17 mouse cellular contexts compared by ENCODE assay signal in the genomic region with DNA sequence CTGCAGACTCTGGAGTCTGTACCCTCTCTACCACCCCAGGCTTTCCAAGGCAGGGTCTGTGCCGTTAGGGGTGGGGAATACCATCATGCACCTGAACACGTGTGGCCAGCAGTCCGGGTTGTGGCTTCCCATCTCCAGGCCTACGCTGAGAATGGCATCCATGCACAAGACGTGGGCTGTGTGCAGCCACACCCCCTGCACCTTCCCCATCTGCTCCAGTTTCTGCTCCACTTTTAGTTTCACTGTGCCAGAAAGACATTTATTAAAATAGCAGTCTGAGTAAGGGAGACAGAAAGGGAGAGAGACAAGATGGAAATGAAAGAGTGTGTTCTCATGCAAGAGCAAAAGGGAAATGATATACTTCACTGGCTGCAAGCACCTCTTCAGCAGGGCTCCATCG.
DNase-seq lines count a peak whose midpoint lies in the region; ATAC-seq lines count a peak whose summit lies in the region.
"Had no signal": no experiment of that assay in that cellular context is flagged by ENCODE, and none has a peak within 500 bp of the region (broad histone marks: within the 10 kb centered on the region; RNA-seq: fewer than 3 reads in every experiment).

No protein-coding gene starts in this region.

- H3K4me2 ChIP-seq in forebrain, embryonic 15.5 days (replicated peaks), result no peak overlapping the region
- H3K4me2 ChIP-seq: heart, embryonic 15.5 days; hindbrain, embryonic 12.5 days; kidney, embryonic 15.5 days; liver, embryonic 13.5 days; neural tube, embryonic 13.5 days had no signal

- WGBS in forebrain, embryonic 15.5 days, result 87% methylated on average over 6 of the region's 6 CpGs

- DNase-seq in brain, adult 2 months (ENCODE audit: low read depth, low spot score), result peak; percentile 92
- DNase-seq in layer of hippocampus, postnatal 36 days, result peak; percentile 45 to 47
- DNase-seq in right cerebral cortex, adult 2 months (ENCODE audit: low spot score in 2 of 2), result peak; percentile 77 to 79
- DNase-seq in adrenal gland, postnatal 14 days, result no peak
- no peak for DNase-seq in lung, postnatal 36 days
- DNase-seq: adrenal gland, postnatal 10 days; cerebellum, postnatal 14 days; liver, embryonic 13.5 days had no signal

- H3K4me3 ChIP-seq in forebrain, embryonic 15.5 days, result no peak overlapping the region
- H3K4me3 ChIP-seq: heart, embryonic 15.5 days; hindbrain, embryonic 12.5 days; kidney, embryonic 15.5 days; limb, embryonic 10.5 days; liver, embryonic 13.5 days; megakaryocyte, embryonic 14.5 days; neural tube, embryonic 13.5 days had no signal

- no peaks in the 10 kb centered on the region for H3K4me1 ChIP-seq in forebrain, embryonic 15.5 days
- H3K4me1 ChIP-seq: heart, embryonic 15.5 days; hindbrain, embryonic 12.5 days; kidney, embryonic 15.5 days; limb, embryonic 10.5 days; liver, embryonic 13.5 days; neural tube, embryonic 13.5 days had no signal

- H3K27ac ChIP-seq in forebrain, embryonic 15.5 days (replicated peaks), result no peak overlapping the region
- H3K27ac ChIP-seq: heart, embryonic 15.5 days; hindbrain, embryonic 12.5 days; kidney, embryonic 15.5 days; limb, embryonic 10.5 days; liver, embryonic 13.5 days; neural tube, embryonic 13.5 days had no signal

- peak; percentile 89 for ATAC-seq in frontal cortex, adult (ENCODE audit: low TSS enrichment)
- ATAC-seq in forebrain, embryonic 15.5 days (replicated peaks), result no peak

- H3K9me3 ChIP-seq in forebrain, embryonic 15.5 days, result no peaks in the 10 kb centered on the region
- H3K9me3 ChIP-seq: G1E; heart, embryonic 15.5 days; hindbrain, embryonic 12.5 days; kidney, embryonic 15.5 days; limb, embryonic 10.5 days; liver, embryonic 13.5 days; megakaryocyte, embryonic 14.5 days; neural tube, embryonic 13.5 days had no signal

- no peak overlapping the region for H3K9ac ChIP-seq in forebrain, embryonic 15.5 days (replicated peaks)
- H3K9ac ChIP-seq: heart, embryonic 15.5 days; hindbrain, embryonic 12.5 days; kidney, embryonic 15.5 days; liver, embryonic 13.5 days; neural tube, embryonic 13.5 days had no signal

- H3K36me3 ChIP-seq in forebrain, embryonic 15.5 days, result peaks cover 16% of the 10 kb centered on the region; the same call in 1 of the 2 replicates
- H3K36me3 ChIP-seq: G1E; heart, embryonic 15.5 days; kidney, embryonic 15.5 days; limb, embryonic 10.5 days; liver, embryonic 13.5 days had no signal

- no peaks in the 10 kb centered on the region for H3K27me3 ChIP-seq in forebrain, embryonic 15.5 days
- H3K27me3 ChIP-seq: heart, embryonic 15.5 days; hindbrain, embryonic 12.5 days; kidney, embryonic 15.5 days; liver, embryonic 13.5 days; megakaryocyte, embryonic 14.5 days; neural tube, embryonic 13.5 days had no signal

Comparison
In these comparisons a context has a peak if more than half of its experiments do, and no peak if none do; other contexts are left out.
1. DNase-seq: peak in brain, adult 2 months (single experiment), layer of hippocampus, postnatal 36 days (2 of 2) and right cerebral cortex, adult 2 months (2 of 2); none in adrenal gland, postnatal 14 days (single experiment) and lung, postnatal 36 days (single experiment).